Mouse (Mus musculus) kidney, adult 8-10 months (tissue): ENCODE data around the gene Trip13.

Experiments
- DNase-seq, 2 experiments: peaks; one replicate each; pipeline ENCODE4 v3.0.0; 2022

Gene Trip13

DNA sequence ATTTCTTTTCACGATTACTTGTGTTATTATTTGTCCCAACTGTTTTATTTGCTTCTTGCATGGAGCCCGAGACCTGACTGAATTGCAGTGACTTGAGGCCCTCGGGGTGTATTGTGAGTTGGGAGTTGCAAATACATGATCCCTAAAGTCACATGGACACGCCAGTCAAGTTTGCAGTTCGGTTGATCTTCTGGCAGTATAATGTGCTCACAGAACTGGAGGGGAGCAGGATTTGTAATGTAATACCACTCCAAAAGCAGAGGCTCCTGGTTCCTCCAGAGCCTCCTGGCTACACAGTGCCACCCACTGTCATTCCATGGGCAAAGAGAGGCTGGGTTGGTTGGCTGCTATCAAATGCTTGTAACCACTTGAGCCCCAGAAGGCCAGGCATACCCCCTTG lies 51.0 kb downstream of the Trip13 start:
- no peak for DNase-seq

DNA sequence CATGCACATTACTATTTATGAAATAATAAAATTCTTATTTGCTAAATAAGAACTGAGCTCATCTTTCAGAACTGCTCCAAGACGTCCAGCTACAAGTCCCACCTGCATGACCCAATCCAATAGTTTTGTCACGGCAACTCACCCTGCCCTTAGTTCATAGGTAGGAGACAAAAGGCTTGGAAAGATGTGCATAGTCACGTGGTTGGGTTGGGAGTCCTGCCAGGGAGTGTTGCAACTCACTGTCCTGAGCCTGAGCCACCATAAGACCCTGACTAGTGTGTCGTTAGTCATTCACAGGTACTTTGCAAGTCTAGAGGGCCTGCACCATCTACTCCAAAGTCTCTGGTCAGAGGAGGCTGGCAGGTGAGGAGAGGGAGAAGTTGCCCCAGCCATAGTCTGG lies 51.5 kb downstream of the Trip13 start:
- peak; percentile 18 to 19 for DNase-seq

DNA sequence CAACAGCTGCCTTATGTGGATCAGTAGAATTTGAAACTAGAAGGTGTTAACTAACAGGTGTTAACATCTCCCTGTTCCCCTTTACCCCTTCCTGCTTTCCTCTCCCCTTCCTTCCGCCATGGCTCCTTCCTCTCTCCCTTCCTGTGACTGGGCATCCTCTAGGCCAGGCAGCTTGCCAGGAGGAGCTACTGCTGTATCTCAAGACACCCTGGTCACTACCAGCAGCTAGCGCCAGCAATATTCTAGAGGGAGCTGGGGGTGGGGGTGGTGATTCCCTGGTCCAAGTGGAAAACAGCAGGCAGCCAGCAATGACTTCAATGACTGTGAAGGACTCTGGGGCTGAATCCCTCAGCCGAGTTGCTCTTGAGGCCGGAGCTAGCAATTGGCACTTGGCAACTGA lies 51.9 kb downstream of the Trip13 start:
- no peak for DNase-seq

DNA sequence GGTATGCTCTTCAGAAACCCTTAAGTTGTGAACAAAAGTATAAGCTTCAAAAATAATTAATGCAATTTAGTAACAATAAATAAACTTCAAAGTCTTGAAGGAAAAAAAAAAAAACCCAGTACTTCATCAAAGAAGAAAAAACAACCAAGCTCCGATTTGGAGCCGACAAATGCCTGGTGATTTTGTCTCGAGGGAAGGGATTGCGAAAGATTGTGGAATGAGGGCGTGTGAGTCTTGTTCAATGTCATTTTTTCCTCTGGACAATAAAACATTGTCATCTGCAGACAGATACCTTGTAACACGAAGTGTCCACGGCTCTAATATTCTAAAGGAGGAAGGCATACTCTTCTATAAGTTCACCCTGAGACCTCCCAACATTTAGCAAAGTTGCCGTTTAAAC lies 56.2 kb downstream of the Trip13 start:
- no peak for DNase-seq

DNA sequence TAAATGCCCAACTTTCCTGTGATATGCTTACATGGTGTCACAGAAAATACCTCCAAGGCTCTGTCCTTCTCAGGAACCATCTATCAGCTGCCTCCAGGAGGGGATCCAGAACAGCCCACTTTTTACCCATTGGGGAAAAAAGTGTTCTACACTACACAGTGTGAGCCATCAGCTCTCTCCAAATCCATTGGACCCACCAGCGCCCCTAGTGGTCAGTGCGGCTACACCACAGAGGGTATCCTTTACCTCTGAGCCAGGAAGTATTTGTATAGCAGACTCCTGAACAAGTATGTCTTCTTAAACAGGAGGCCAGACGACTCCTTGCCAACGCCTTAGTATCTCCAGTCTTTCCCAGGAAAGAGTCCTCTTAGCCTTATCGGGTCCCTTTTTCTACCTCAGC lies 57.8 kb downstream of the Trip13 start:
- DNase-seq = peak; percentile 5 to 42

DNA sequence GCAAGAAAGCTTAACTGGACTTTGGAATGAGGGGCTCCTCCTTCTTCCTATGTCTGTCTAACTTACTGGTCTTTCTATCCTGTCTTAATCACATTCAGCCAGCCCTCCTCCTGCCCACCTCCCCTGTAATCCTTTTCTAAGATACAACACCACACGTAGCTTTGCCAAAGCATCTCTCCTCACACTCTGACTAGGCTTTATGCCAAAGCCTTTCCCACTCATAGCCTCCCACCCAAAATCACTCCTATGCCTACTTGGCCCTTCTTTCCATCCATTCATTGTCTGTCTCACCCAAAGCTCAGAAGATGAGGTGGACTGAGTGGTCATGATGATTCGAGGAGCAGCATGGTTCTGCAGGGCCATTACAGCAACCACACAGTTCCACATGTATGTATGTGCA lies 65.4 kb downstream of the Trip13 start:
- no peak for DNase-seq
